Mouse (Mus musculus) 416B (cell line): ENCODE measurements around the gene Ift57.
A peak's percentile ranks its signal among the peaks of the same experiment; 100 is the strongest.

Source experiments
- DNase-seq: peaks from one replicate; pipeline ENCODE4 v3.0.0; 2011; ENCODE audit warnings: low read depth

Gene Ift57

GRCm38 (mm10) chr16:49792446-49792878, 93.4 kb downstream of the Ift57 start:
- no peak for DNase-seq

- DNase-seq = no peak
These were observed 94.6 kb downstream of the Ift57 start for GRCm38 (mm10) chr16:49793596-49793995.

- DNase-seq = no peak
These were observed 97.2 kb downstream of the Ift57 start for GRCm38 (mm10) chr16:49796271-49796670.

GRCm38 (mm10) chr16:49796954-49797353, 97.9 kb downstream of the Ift57 start:
- no peak for DNase-seq

GRCm38 (mm10) chr16:49798790-49799189, 99.8 kb downstream of the Ift57 start:
- peak; percentile 92 for DNase-seq

- peak; percentile 93 for DNase-seq
These were observed 100.8 kb downstream of the Ift57 start, which contains the start of gene Cd47 for GRCm38 (mm10) chr16:49799597-49800561. Cd47 (plus strand) TSS chr16:49800533.

GRCm38 (mm10) chr16:49800996-49801395, 102.0 kb downstream of the Ift57 start:
- DNase-seq = no peak

GRCm38 (mm10) chr16:49801399-49801798, 102.4 kb downstream of the Ift57 start:
- DNase-seq = no peak

- DNase-seq = no peak
These were observed 104.0 kb downstream of the Ift57 start for GRCm38 (mm10) chr16:49802993-49803392.

- no peak for DNase-seq
These were observed 105.0 kb downstream of the Ift57 start for GRCm38 (mm10) chr16:49803932-49804461.

GRCm38 (mm10) chr16:49806920-49807319, 107.9 kb downstream of the Ift57 start:
- no peak for DNase-seq

GRCm38 (mm10) chr16:49807419-49807841, 108.4 kb downstream of the Ift57 start:
- peak; percentile 93 for DNase-seq

- DNase-seq = no peak
These were observed 108.9 kb downstream of the Ift57 start for GRCm38 (mm10) chr16:49807862-49808430.

GRCm38 (mm10) chr16:49811897-49812296, 112.9 kb downstream of the Ift57 start:
- no peak for DNase-seq

- DNase-seq = no peak
These were observed 114.0 kb downstream of the Ift57 start for GRCm38 (mm10) chr16:49812821-49813616.

GRCm38 (mm10) chr16:49814419-49814818, 115.4 kb downstream of the Ift57 start:
- no peak for DNase-seq
